ENCODE assay signal across 10 mouse cellular contexts in genomic region chr12:9585085-9585453, GRCm38 (mm10). TPM values are rescaled to one million over a fixed set of nuclear protein-coding genes. Genes with fewer than 3 reads are reported as not detected.
DNase-seq lines count a peak whose midpoint lies in the region; ATAC-seq lines count a peak whose summit lies in the region.
"Had no signal": no experiment of that assay in that cellular context is flagged by ENCODE, and none has a peak within 500 bp of the region (broad histone marks: within the 10 kb centered on the region; RNA-seq: fewer than 3 reads in every experiment).

No protein-coding gene starts in this region.

- ATAC-seq in heart, embryonic 16.5 days (replicated peaks; ENCODE audit: extremely low read depth, insufficient read depth, low FRiP score), result 0 out of 2 replicates have a peak, but pooled peaks have one; percentile 34
- peak; percentile 39; the same call in 1 of the 2 replicates for ATAC-seq in common myeloid progenitor, adult 5-6 weeks (replicated peaks; ENCODE audit: low read depth, poor library complexity, severe bottlenecking)
- ATAC-seq in hindbrain, embryonic 12.5 days (ENCODE audit: low FRiP score), result peak; percentile 66
- ATAC-seq in midbrain, embryonic 13.5 days, result peak; percentile 64

- intact Hi-C loops in heart, postnatal 25 days (cut with DNase I), result no loop called here

- H3K4me1 ChIP-seq in heart, embryonic 16.5 days (ENCODE audit: control insufficient read depth, insufficient read depth, low read length), result peaks cover 9% of the 10 kb centered on the region
- peaks cover 10% of the 10 kb centered on the region for H3K4me1 ChIP-seq in hindbrain, embryonic 12.5 days
- H3K4me1 ChIP-seq in midbrain, embryonic 13.5 days (replicated peaks), result peaks cover 27% of the 10 kb centered on the region

- peak overlapping the region; percentile 23; the same call in 1 of the 2 replicates for H3K27ac ChIP-seq in heart, embryonic 16.5 days (ENCODE audit: low read length)
- no peak overlapping the region for H3K27ac ChIP-seq in hindbrain, embryonic 12.5 days
- no peak overlapping the region for H3K27ac ChIP-seq in midbrain, embryonic 13.5 days

- H3K4me3 ChIP-seq in heart, embryonic 16.5 days (ENCODE audit: low read length), result peak overlapping the region; percentile 57
- H3K4me3 ChIP-seq in hindbrain, embryonic 12.5 days, result peak overlapping the region; percentile 40
- H3K4me3 ChIP-seq in midbrain, embryonic 13.5 days (replicated peaks), result peak overlapping the region; percentile 44

- no peaks in the 10 kb centered on the region for H3K9me3 ChIP-seq in heart, embryonic 16.5 days (replicated peaks; ENCODE audit: control insufficient read depth, low read length)
- no peaks in the 10 kb centered on the region for H3K9me3 ChIP-seq in hindbrain, embryonic 12.5 days (replicated peaks)
- H3K9me3 ChIP-seq in midbrain, embryonic 13.5 days, result no peaks in the 10 kb centered on the region

- DNase-seq in heart, postnatal 25 days (ENCODE audit: low spot score), result no peak
- DNase-seq in right cerebral cortex, adult 18-20 months, result no peak
- no peak for DNase-seq in urinary bladder, postnatal 10 days (ENCODE audit: low spot score)
- DNase-seq in right cerebral cortex, postnatal 10 days (ENCODE audit: low spot score in 2 of 2), result no peak
- DNase-seq: cerebellum, adult 11-12 months had no signal

- H3K4me2 ChIP-seq in heart, embryonic 16.5 days (ENCODE audit: low read depth, low read length), result peak overlapping the region; percentile 79
- peak overlapping the region; percentile 72 for H3K4me2 ChIP-seq in hindbrain, embryonic 12.5 days (replicated peaks)
- peak overlapping the region; percentile 61 for H3K4me2 ChIP-seq in midbrain, embryonic 13.5 days (replicated peaks)

- H3K9ac ChIP-seq in heart, embryonic 16.5 days (ENCODE audit: low read length), result peak overlapping the region; percentile 73
- peak overlapping the region; percentile 50; the same call in 1 of the 2 replicates for H3K9ac ChIP-seq in hindbrain, embryonic 12.5 days
- H3K9ac ChIP-seq in midbrain, embryonic 13.5 days (replicated peaks), result peak overlapping the region; percentile 26; the same call in 1 of the 2 replicates

- H3K27me3 ChIP-seq in heart, embryonic 16.5 days (ENCODE audit: control insufficient read depth, insufficient read depth, low read length), result peaks cover 32% of the 10 kb centered on the region
- peaks cover 46% of the 10 kb centered on the region for H3K27me3 ChIP-seq in hindbrain, embryonic 12.5 days
- H3K27me3 ChIP-seq in midbrain, embryonic 13.5 days, result peaks cover 45% of the 10 kb centered on the region

- H3K36me3 ChIP-seq in heart, embryonic 16.5 days (ENCODE audit: control insufficient read depth, insufficient read depth), result no peaks in the 10 kb centered on the region
- H3K36me3 ChIP-seq in hindbrain, embryonic 12.5 days, result no peaks in the 10 kb centered on the region
- no peaks in the 10 kb centered on the region for H3K36me3 ChIP-seq in midbrain, embryonic 13.5 days

- WGBS in heart, embryonic 16.5 days, result 3% methylated on average over 7 of the region's 7 CpGs
- 1% methylated on average over 7 of the region's 7 CpGs for WGBS in hindbrain, embryonic 12.5 days
- WGBS in midbrain, embryonic 13.5 days, result 1% methylated on average over 7 of the region's 7 CpGs

RNA-seq across cellular contexts. Expression of gene Osr1, which starts 15.2 kb away (rescaled TPM):
- 10.4 and 10.8 TPM in 2 replicates for polyA plus RNA-seq in heart, embryonic 16.5 days (2015; fragmentation: Nextera tagmentation; extraction: Ambion mirVana)
- 1 to 10 TPM; 3.0 to 5.6 TPM for total RNA-seq in heart, postnatal 25 days (2021)
- total RNA-seq in common myeloid progenitor, adult 5-6 weeks (2017), result not detected in 2 replicates
- polyA plus RNA-seq in hindbrain, embryonic 12.5 days (2016; fragmentation: Nextera tagmentation; extraction: Ambion mirVana), result 19.7 and 37.7 TPM in 2 replicates
- 7.8 and 9.2 TPM in 2 replicates for polyA plus RNA-seq in midbrain, embryonic 13.5 days (2015; fragmentation: Nextera tagmentation; extraction: Ambion mirVana)
- total RNA-seq: MEL had no signal
